Mouse (Mus musculus) urinary bladder, postnatal 25 days (tissue): ENCODE measurements around the gene Matn4.

Experiments used
- DNase-seq: peaks from one replicate; pipeline ENCODE4 v3.0.0; 2022; ENCODE audit warnings: low spot score

Matn4 gene

GRCm38 (mm10) chr2:164414581-164414980, 9.6 kb upstream of the Matn4 start:
- DNase-seq, result no peak

GRCm38 (mm10) chr2:164414167-164414566, 9.2 kb upstream of the Matn4 start:
- no peak for DNase-seq

GRCm38 (mm10) chr2:164407708-164408107, 2.7 kb upstream of the Matn4 start:
- DNase-seq, result peak; percentile 71

- no peak for DNase-seq
Measured at GRCm38 (mm10) chr2:164405519-164405918, 559 bp upstream of the Matn4 start.

- no peak for DNase-seq
Measured at GRCm38 (mm10) chr2:164404082-164404990, 624 bp downstream of the Matn4 start.

- no peak for DNase-seq
Measured at GRCm38 (mm10) chr2:164403396-164404081, 1.4 kb downstream of the Matn4 start.

- DNase-seq, result peak; percentile 76
Measured at GRCm38 (mm10) chr2:164402906-164403305, 2.1 kb downstream of the Matn4 start, which contains the start of gene Rbpjl. Gene Rbpjl, plus strand, starts transcription at chr2:164403141.

GRCm38 (mm10) chr2:164396911-164397310, 8.0 kb downstream of the Matn4 start:
- no peak for DNase-seq

GRCm38 (mm10) chr2:164396076-164396475, 8.9 kb downstream of the Matn4 start:
- DNase-seq, result no peak

- DNase-seq, result no peak
Measured at GRCm38 (mm10) chr2:164393126-164393525, 11.8 kb downstream of the Matn4 start.

- peak; percentile 87 for DNase-seq
Measured at GRCm38 (mm10) chr2:164389499-164389898, 15.5 kb downstream of the Matn4 start.

GRCm38 (mm10) chr2:164389020-164389419, 15.9 kb downstream of the Matn4 start, which contains the start of gene Slpi:
Gene Slpi, minus strand, starts transcription at chr2:164389095.
- no peak for DNase-seq

GRCm38 (mm10) chr2:164386953-164387352, 18.0 kb downstream of the Matn4 start:
- peak; percentile 32 for DNase-seq

GRCm38 (mm10) chr2:164385927-164386763, 18.8 kb downstream of the Matn4 start:
- no peak for DNase-seq

GRCm38 (mm10) chr2:164383656-164384399, 21.1 kb downstream of the Matn4 start:
- no peak for DNase-seq

GRCm38 (mm10) chr2:164382971-164383370, 22.0 kb downstream of the Matn4 start:
- no peak for DNase-seq

- no peak for DNase-seq
Measured at GRCm38 (mm10) chr2:164381726-164382125, 23.2 kb downstream of the Matn4 start.

- DNase-seq, result no peak
Measured at GRCm38 (mm10) chr2:164377478-164378426, 27.2 kb downstream of the Matn4 start.

GRCm38 (mm10) chr2:164373187-164373586, 31.8 kb downstream of the Matn4 start:
- DNase-seq, result no peak

GRCm38 (mm10) chr2:164372408-164373053, 32.4 kb downstream of the Matn4 start:
- DNase-seq, result no peak
